Mouse (Mus musculus) forebrain, embryonic 14.5 days (tissue): ENCODE data around the gene Herc2. TPM values are rescaled to one million over a fixed set of nuclear protein-coding genes. Genes with fewer than 3 reads are reported as not detected.

ENCODE experiments used
- ATAC-seq: fragments of 200-750 bp; cut with Nextera tagmentation; 2 replicates; pipeline ENCODE4 v1.8.0; 2017; ENCODE audit warnings: mild to moderate bottlenecking, moderate library complexity
- DNase-seq: peaks from one replicate; pipeline ENCODE4 v3.0.0-alpha.2; 2015; ENCODE audit warnings: low spot score
- H3K27ac ChIP-seq: fragments of 300-500 bp; sonication (generic); 2 replicates; pipeline ENCODE4 v1.5.1; 2014; ENCODE audit warnings: low read depth, mild to moderate bottlenecking, control low read depth, low read length, moderate library complexity
- H3K27me3 ChIP-seq: fragments of 300-500 bp; sonication (generic); replicated peaks from 2 replicates; pipeline ENCODE4 v1.6.1; 2014; ENCODE audit warnings: low read length, control low read depth, mixed read lengths; ENCODE audit not compliant: control insufficient read depth, insufficient read depth
- H3K36me3 ChIP-seq: fragments of 300-500 bp; sonication (generic); 2 replicates; pipeline ENCODE4 v1.6.1; 2014; ENCODE audit warnings: low read length, control low read depth; ENCODE audit not compliant: control insufficient read depth, insufficient read depth
- H3K4me1 ChIP-seq: fragments of 300-500 bp; sonication (generic); 2 replicates; pipeline ENCODE4 v1.6.1; 2014; ENCODE audit warnings: antibody characterized with exemption, low read length, control low read depth; ENCODE audit not compliant: control insufficient read depth, insufficient read depth
- H3K4me2 ChIP-seq: fragments of 300-500 bp; sonication (generic); 2 replicates; pipeline ENCODE4 v1.6.1; 2014; ENCODE audit warnings: mild to moderate bottlenecking, control low read depth, low read length
- H3K4me3 ChIP-seq: fragments of 300-500 bp; sonication (generic); 2 replicates; pipeline ENCODE4 v1.5.1; 2014; ENCODE audit warnings: low read depth, low read length, control low read depth
- H3K9ac ChIP-seq: fragments of 300-500 bp; sonication (generic); 2 replicates; pipeline ENCODE4 v1.6.1; 2014; ENCODE audit warnings: mild to moderate bottlenecking, low read length, control low read depth, moderate library complexity
- H3K9me3 ChIP-seq: fragments of 300-500 bp; sonication (generic); replicated peaks from 2 replicates; pipeline ENCODE4 v1.6.1; 2016; ENCODE audit warnings: low read length, control low read depth, mixed read lengths; ENCODE audit not compliant: control insufficient read depth
- WGBS: fragments of 180-500 bp; shearing (Covaris S2); extraction: QIAGEN DNeasy Blood & Tissue Kit; methylation state at CpG from one replicate; pipeline ENCODE4 v1.1.7; 2014; 5-methylcytosine and 5-hydroxymethylcytosine counted together
- polyA plus RNA-seq: library from polyadenylated mRNA; unstranded; fragments of >200 nt; fragmentation: Nextera tagmentation; extraction: Ambion mirVana; gene quantifications from 2 replicates; pipeline ENCODE4 v1.2.1, GENCODE M21; 2014

Herc2 gene
- polyA plus RNA-seq, 1 experiment from 2014 or later: 27.4 TPM

GRCm38 (mm10) chr7:56138706-56139105, 88.7 kb downstream of the Herc2 start:
- Histone ChIP-seq H3K36me3 (peaks cover 40% of the 10 kb centered on the region), H3K4me1 (no peaks in the 10 kb centered on the region)
- 92% methylated on average over 7 of the region's 7 CpGs for WGBS

GRCm38 (mm10) chr7:56146424-56146823, 96.4 kb downstream of the Herc2 start:
- Histone ChIP-seq H3K9ac (no peak overlapping the region), H3K27me3 (no peaks in the 10 kb centered on the region), H3K4me2 (no peak overlapping the region), H3K4me1 (no peaks in the 10 kb centered on the region), H3K9me3 (no peaks in the 10 kb centered on the region), H3K27ac (no peak overlapping the region), H3K4me3 (no peak overlapping the region), H3K36me3 (peaks cover 62% of the 10 kb centered on the region)
- 89% methylated on average over 3 of the region's 3 CpGs for WGBS
- DNase-seq: no peak
- no peak for ATAC-seq

More at GRCm38 (mm10) chr7:56138706-56139105, 88.7 kb downstream of the Herc2 start:
- Histone ChIP-seq H3K4me3 (no peak overlapping the region), H3K4me2 (no peak overlapping the region), H3K9ac (no peak overlapping the region), H3K27ac (no peak overlapping the region), H3K9me3 (no peaks in the 10 kb centered on the region), H3K27me3 (no peaks in the 10 kb centered on the region)
- ATAC-seq (no peak), DNase-seq (no peak)

GRCm38 (mm10) chr7:56148925-56149324, 98.9 kb downstream of the Herc2 start:
- peaks cover 78% of the 10 kb centered on the region for H3K36me3 ChIP-seq
- H3K4me1 ChIP-seq: no peaks in the 10 kb centered on the region
- DNase-seq: no peak
- 95% methylated on average over 7 of the region's 7 CpGs for WGBS
- no peak overlapping the region for H3K4me2 ChIP-seq
- H3K9me3 ChIP-seq: no peaks in the 10 kb centered on the region
- no peak overlapping the region for H3K27ac ChIP-seq
- no peak overlapping the region for H3K9ac ChIP-seq
- no peak for ATAC-seq
- H3K27me3 ChIP-seq: no peaks in the 10 kb centered on the region
- no peak overlapping the region for H3K4me3 ChIP-seq

GRCm38 (mm10) chr7:56151885-56152676, 102.1 kb downstream of the Herc2 start:
- no peak for ATAC-seq
- peaks cover 80% of the 10 kb centered on the region for H3K36me3 ChIP-seq
- H3K4me1 ChIP-seq: no peaks in the 10 kb centered on the region
- no peak overlapping the region for H3K4me3 ChIP-seq
- no peak overlapping the region for H3K27ac ChIP-seq
- no peak overlapping the region for H3K4me2 ChIP-seq
- H3K9ac ChIP-seq: no peak overlapping the region
- H3K9me3 ChIP-seq: no peaks in the 10 kb centered on the region
- no peaks in the 10 kb centered on the region for H3K27me3 ChIP-seq
- DNase-seq: no peak
- WGBS: 94% methylated on average over 16 of the region's 16 CpGs

GRCm38 (mm10) chr7:56153161-56153560, 103.2 kb downstream of the Herc2 start:
- 92% methylated on average over 9 of the region's 9 CpGs for WGBS
- H3K36me3 ChIP-seq: peaks cover 80% of the 10 kb centered on the region

GRCm38 (mm10) chr7:56153625-56154024, 103.6 kb downstream of the Herc2 start:
- ATAC-seq (no peak), DNase-seq (no peak)
- H3K36me3 ChIP-seq: peaks cover 80% of the 10 kb centered on the region
- H3K9me3 ChIP-seq: no peaks in the 10 kb centered on the region
- H3K27ac ChIP-seq: no peak overlapping the region
- WGBS: 96% methylated on average over 12 of the region's 12 CpGs
- H3K4me3 ChIP-seq: no peak overlapping the region
- no peak overlapping the region for H3K9ac ChIP-seq
- H3K4me2 ChIP-seq: no peak overlapping the region
- no peaks in the 10 kb centered on the region for H3K4me1 ChIP-seq
- H3K27me3 ChIP-seq: no peaks in the 10 kb centered on the region

More at GRCm38 (mm10) chr7:56153161-56153560, 103.2 kb downstream of the Herc2 start:
- no peak overlapping the region for H3K9ac ChIP-seq
- H3K27me3 ChIP-seq: no peaks in the 10 kb centered on the region
- no peaks in the 10 kb centered on the region for H3K9me3 ChIP-seq
- H3K27ac ChIP-seq: no peak overlapping the region
- DNase-seq (no peak), ATAC-seq (no peak)
- no peaks in the 10 kb centered on the region for H3K4me1 ChIP-seq
- no peak overlapping the region for H3K4me2 ChIP-seq
- no peak overlapping the region for H3K4me3 ChIP-seq

- ATAC-seq: no peak
- WGBS: 92% methylated on average over 4 of the region's 4 CpGs
- no peak overlapping the region for H3K4me3 ChIP-seq
- H3K27me3 ChIP-seq: no peaks in the 10 kb centered on the region
- peaks cover 43% of the 10 kb centered on the region for H3K36me3 ChIP-seq
- H3K4me1 ChIP-seq: no peaks in the 10 kb centered on the region
- H3K9ac ChIP-seq: no peak overlapping the region
- H3K4me2 ChIP-seq: no peak overlapping the region
- H3K9me3 ChIP-seq: no peaks in the 10 kb centered on the region
- no peak for DNase-seq
- no peak overlapping the region for H3K27ac ChIP-seq
These were observed 113.3 kb downstream of the Herc2 start for GRCm38 (mm10) chr7:56163316-56163715.

- DNase-seq (peak; percentile 1), ATAC-seq (no peak)
- Histone ChIP-seq H3K4me3 (no peak overlapping the region), H3K4me1 (no peaks in the 10 kb centered on the region), H3K9me3 (no peaks in the 10 kb centered on the region), H3K27me3 (no peaks in the 10 kb centered on the region), H3K36me3 (peaks cover 41% of the 10 kb centered on the region), H3K27ac (no peak overlapping the region), H3K9ac (no peak overlapping the region), H3K4me2 (no peak overlapping the region)
- WGBS: 54% methylated on average over 7 of the region's 7 CpGs
These were observed 118.7 kb downstream of the Herc2 start for GRCm38 (mm10) chr7:56168713-56169112.

- Histone ChIP-seq H3K9me3 (no peaks in the 10 kb centered on the region), H3K4me1 (no peaks in the 10 kb centered on the region), H3K36me3 (peaks cover 34% of the 10 kb centered on the region), H3K4me3 (no peak overlapping the region), H3K9ac (no peak overlapping the region), H3K4me2 (no peak overlapping the region), H3K27ac (no peak overlapping the region), H3K27me3 (no peaks in the 10 kb centered on the region)
- DNase-seq (no peak), ATAC-seq (no peak)
- whole genome bisulfite sequencing: 51% methylated on average over 3 of the region's 3 CpGs
These were observed 127.4 kb downstream of the Herc2 start for GRCm38 (mm10) chr7:56177371-56177770.
